Mouse (Mus musculus) heart, postnatal 36 days (tissue): ENCODE results near the gene Nlgn3. TPM values are rescaled to one million over a fixed set of nuclear protein-coding genes. Genes with fewer than 3 reads are reported as not detected.
"Not testable (repeated sequence)": the region's sequence is repeated elsewhere in the genome, so short reads cannot be mapped to it uniquely, and the experiment has no call there.

Experiments
- DNase-seq, 2 experiments: peaks; one replicate each; pipeline ENCODE4 v3.0.0; 2021 to 2022
- intact Hi-C: fragments of 180-260 bp; cut with DNase I; formaldehyde crosslinking; loops from one replicate; pipeline ENCODE4 v1.15.1; 2025
- total RNA-seq, 2 experiments: library from RNA; stranded (reverse); gene quantifications; 2 replicates each; pipeline ENCODE4 v1.2.3; 2021

The Nlgn3 gene
- total RNA-seq, 2 experiments from 2014 or later: 0.22 to 0.50 TPM

GRCm38 (mm10) chrX:101299473-101300426 lies 782 bp downstream of the Nlgn3 start:
- no peak for DNase-seq
- intact Hi-C loops: no loop called here

DNA sequence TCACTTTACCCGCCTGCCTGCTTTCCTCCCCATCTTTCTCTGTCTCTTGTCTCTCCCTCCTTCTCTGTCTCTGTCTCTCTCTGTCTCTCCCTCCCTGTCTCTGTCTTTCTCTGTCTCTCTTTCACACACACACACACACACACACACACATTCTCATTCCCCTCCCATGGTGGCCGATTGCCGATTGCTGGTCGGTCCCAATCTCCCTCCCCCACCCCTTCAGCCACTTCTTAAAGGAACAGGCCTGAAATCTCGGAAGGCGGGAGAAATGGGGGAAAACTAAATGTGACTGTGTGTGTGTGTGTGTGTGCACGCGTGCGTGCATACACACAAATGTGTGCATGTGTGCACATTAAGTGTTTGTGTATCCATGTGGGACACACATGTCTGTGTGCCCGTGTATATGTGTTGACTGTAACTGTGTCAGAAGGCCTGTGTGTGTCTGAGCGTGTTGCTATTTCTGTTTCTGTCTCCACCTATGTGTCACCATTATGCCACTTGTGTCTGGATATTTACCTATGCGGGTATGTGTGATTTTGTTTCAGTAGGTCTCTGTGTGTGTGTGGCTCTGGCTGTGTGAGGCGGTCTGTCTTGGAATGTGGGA lies 1.6 kb downstream of the Nlgn3 start:
- no peak for DNase-seq
- intact Hi-C loops: no loop called here

GRCm38 (mm10) chrX:101301654-101302053 lies 2.7 kb downstream of the Nlgn3 start:
- intact Hi-C loops: no loop called here
- no peak for DNase-seq

DNA sequence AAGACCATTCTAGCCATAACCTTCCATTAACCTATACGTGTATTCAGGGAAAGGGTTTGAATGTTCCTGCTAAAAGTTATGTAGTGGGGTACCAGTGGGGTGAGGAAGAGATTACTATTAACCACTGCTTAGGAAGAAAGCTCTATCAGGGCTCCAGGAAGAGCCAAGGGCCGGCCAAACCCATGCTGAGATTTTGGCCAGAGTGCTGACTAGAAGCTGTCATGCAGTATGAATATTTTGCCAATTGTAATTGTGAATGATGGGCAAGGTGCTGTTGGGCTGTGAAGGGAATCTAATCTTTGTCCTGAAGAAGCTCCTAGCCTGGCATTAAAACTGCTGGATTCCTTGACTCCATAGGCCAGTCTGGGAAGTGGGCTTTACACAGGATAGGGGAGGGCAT lies 5.7 kb downstream of the Nlgn3 start:
- intact Hi-C loops: no loop called here
- no peak for DNase-seq

DNA sequence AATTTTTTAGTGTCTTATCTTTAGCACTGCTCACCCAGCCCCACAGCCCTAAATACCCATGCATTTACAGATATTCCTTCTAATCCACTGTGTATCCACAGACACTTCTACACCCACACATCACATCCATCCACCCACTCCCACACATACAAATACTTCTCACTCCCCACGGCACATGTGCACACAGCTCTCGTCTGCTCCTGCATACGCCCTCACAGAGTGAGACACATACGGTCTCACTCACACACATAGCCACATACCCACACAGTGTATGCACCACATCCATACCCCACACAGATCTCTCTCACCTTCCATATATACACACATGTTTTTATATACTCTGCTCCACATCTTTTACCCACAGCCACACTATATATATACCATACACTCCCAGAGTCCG lies 10.3 kb downstream of the Nlgn3 start:
- intact Hi-C loops: no loop called here
- DNase-seq: no peak

- intact Hi-C loops: no loop called here
- no peak for DNase-seq
These were observed 14.8 kb downstream of the Nlgn3 start for GRCm38 (mm10) chrX:101313625-101314359.

DNA sequence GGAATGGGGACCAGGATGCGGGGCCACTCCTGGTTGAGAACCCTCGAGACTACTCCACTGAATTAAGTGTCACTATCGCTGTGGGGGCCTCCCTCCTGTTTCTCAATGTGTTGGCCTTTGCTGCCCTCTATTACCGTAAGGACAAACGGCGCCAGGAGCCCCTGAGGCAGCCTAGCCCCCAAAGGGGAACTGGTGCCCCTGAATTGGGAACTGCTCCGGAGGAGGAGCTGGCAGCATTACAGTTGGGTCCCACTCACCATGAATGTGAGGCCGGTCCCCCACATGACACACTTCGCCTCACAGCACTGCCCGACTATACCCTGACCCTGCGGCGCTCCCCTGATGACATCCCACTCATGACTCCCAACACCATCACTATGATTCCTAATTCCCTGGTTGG lies 20.8 kb downstream of the Nlgn3 start:
- intact Hi-C loops: no loop called here
- no peak for DNase-seq

GRCm38 (mm10) chrX:101325989-101326899 lies 27.3 kb downstream of the Nlgn3 start:
- intact Hi-C loops: no loop called here

GRCm38 (mm10) chrX:101329372-101330028 lies 30.5 kb downstream of the Nlgn3 start:
- intact Hi-C loops: loop anchor here (1.0 to 5.0 kb wide), 2 partner anchors 107 to 197 kb away; partner anchors contain the start of gene Snx12
- peak; percentile 69 to 70 for DNase-seq

More at GRCm38 (mm10) chrX:101325989-101326899, 27.3 kb downstream of the Nlgn3 start:
- DNase-seq: no peak

DNA sequence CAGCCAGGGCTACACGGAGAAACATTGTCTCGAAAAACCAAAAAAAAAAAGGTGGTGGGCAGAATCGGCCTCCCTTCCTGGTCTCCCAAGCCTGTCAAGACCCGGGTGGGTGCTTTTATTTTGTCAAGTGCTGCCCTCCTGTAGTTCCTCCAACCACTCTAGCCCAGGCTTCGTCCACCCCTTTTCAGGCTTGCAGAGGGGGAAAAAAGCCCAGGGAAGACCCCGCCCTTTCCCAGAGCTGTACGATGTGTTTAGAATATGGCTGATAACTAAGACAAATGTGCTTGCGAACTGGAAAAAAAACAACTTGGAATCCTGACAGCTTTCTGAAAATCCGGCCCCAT lies 33.0 kb downstream of the Nlgn3 start:
- DNase-seq: no peak
- intact Hi-C loops: loop anchor here (2.0 to 5.0 kb wide), 2 partner anchors 87 to 110 kb away; partner anchors contain the start of gene Snx12

GRCm38 (mm10) chrX:101332375-101333211 lies 33.6 kb downstream of the Nlgn3 start:
- intact Hi-C loops: loop anchor here (2.0 to 5.0 kb wide), 2 partner anchors 86 to 110 kb away; partner anchors contain the start of gene Snx12
- peak; percentile 73 to 80 for DNase-seq

- intact Hi-C loops: loop anchor here (5.0 kb wide), 1 partner anchor 112 kb away; the partner anchor contains the start of gene Snx12
These were observed 35.6 kb downstream of the Nlgn3 start for GRCm38 (mm10) chrX:101334606-101335005.

DNA sequence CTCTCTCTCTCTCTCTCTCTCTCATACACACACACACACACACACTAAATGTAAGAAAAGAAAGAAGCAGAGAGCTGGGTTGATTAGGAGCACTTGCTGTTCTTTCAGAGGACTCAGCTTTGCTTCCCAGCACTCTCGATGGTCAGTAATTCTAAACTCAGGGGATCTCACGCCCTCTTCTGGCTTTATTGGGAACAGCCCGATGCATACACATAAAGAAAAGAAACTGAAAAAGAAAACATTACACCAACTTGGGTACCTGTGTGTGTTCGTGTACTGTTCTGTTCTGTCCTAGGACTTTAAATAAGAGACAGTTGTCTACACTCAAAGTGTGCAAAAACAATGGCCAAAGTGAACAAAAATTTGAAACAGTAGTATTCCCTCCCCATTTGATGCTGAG lies 39.7 kb downstream of the Nlgn3 start:
- no peak for DNase-seq
- intact Hi-C loops: no loop called here

More at GRCm38 (mm10) chrX:101334606-101335005, 35.6 kb downstream of the Nlgn3 start:
- peak in 1 of 2 experiments; percentile 20 for DNase-seq

- DNase-seq, intact Hi-C loops: not testable (repeated sequence)
These were observed 43.9 kb downstream of the Nlgn3 start for GRCm38 (mm10) chrX:101342837-101343236.

DNA sequence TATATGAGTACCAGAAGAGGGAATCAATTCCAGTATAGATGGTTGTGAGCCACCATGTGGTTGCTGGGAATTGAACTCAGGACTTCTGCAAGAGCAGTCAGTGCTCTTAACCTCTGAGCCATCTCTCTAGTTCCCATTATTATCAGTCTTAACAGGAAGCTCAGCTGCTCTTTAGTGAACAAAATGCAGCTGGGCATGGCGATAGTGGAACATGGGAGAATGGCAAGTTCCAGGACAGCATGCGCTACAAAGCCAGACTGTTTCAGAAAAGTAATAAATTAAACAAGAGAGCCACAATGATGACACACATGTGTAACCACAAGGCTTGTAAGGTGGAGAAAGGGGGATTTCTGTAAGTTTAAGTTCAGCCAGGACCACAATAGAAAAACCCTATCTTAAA lies 46.5 kb downstream of the Nlgn3 start:
- no peak for DNase-seq
- intact Hi-C loops: no loop called here

- no peak for DNase-seq
- intact Hi-C loops: no loop called here
These were observed 47.5 kb downstream of the Nlgn3 start for GRCm38 (mm10) chrX:101346475-101346874.

- no peak for DNase-seq
- intact Hi-C loops: no loop called here
These were observed 52.2 kb downstream of the Nlgn3 start for GRCm38 (mm10) chrX:101351188-101351587.

DNA sequence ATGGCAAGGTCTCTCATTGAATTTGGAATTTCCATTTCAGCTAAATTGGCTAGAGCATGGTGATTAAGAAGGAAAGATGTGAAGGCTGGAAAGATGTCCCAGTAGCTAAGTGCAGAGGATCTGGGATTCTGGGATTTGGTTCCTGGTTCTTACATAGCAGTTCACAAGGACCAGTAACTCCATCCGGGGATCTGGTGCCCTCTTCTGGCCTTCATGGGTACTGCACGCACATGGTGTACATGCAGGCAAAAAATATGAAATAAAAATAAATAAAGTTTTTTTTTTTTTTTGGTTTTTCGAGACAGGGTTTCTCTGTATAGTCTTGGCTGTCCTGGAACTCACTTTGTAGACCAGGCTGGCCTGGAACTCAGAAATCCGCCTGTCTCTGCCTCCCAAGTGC lies 59.9 kb downstream of the Nlgn3 start:
- DNase-seq, intact Hi-C loops: not testable (repeated sequence)
